Mouse (Mus musculus) cerebral cortex, adult 2 months (tissue): ENCODE measurements around the gene Ece1.

Source experiments
- WGBS: fragments of 180-500 bp; shearing (Covaris S2); methylation state at CpG from one replicate; pipeline ENCODE4 v1.1.7; 2018; 5-methylcytosine and 5-hydroxymethylcytosine counted together

Ece1 gene

DNA sequence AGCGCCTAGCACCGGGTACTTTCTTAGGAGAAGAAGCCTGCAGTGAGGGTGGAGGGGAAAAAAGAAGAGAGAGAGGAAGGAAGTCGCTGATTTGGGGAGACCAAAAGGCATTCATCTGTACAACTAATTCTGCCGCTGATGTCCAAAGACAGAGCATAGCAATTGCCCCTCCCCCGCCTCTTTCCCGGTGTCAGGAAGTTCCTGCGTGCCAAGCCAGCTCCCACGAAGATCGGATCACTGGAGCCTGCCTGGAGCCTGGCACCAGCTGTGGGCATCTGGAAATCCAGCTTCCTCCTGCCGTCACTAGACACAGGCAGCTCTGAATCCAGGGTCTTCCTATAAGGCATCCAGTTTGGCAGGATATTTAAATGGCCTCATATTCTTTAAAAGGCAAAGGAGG, 122.2 kb downstream of the Ece1 start:
- 25% methylated on average over 10 of the region's 10 CpGs for WGBS

- 70% methylated on average over 5 of the region's 5 CpGs for WGBS
Measured at GRCm38 (mm10) chr4:137984746-137985145, 122.7 kb downstream of the Ece1 start.

GRCm38 (mm10) chr4:137989426-137989825, 127.4 kb downstream of the Ece1 start:
- WGBS = 87% methylated on average over 5 of the region's 5 CpGs

- WGBS = 89% methylated on average over 4 of the region's 4 CpGs
Measured at GRCm38 (mm10) chr4:137990433-137990832, 128.4 kb downstream of the Ece1 start.

GRCm38 (mm10) chr4:137991240-137991639, 129.2 kb downstream of the Ece1 start:
- 91% methylated on average over 7 of the region's 7 CpGs for WGBS

DNA sequence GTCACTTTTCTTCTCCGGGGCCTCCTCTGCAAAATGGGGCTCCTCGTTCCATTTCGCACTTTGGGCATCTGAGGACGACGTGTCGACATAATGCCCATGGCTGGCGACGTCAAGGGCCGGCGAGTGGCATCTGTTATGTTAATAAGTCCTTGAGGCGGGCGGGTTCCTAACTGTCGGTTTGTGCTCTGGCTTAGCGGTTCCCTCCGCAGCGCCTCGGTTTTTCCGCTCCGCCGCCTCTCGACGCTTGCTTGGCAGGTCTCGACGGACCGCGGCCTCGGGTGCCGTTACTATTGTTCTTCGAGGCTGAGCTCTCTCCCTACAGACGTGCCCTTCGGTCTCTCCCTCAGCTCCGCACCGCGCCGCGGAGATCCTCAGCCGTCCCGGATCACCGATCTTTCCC, 130.9 kb downstream of the Ece1 start, which contains the start of gene Eif4g3:
Gene Eif4g3 (plus strand): TSS at position 133 of the 400 bp plus-strand sequence.
- 2% methylated on average over 39 of the region's 39 CpGs for WGBS

GRCm38 (mm10) chr4:137993291-137993758, 131.3 kb downstream of the Ece1 start:
- 1% methylated on average over 59 of the region's 59 CpGs for WGBS

DNA sequence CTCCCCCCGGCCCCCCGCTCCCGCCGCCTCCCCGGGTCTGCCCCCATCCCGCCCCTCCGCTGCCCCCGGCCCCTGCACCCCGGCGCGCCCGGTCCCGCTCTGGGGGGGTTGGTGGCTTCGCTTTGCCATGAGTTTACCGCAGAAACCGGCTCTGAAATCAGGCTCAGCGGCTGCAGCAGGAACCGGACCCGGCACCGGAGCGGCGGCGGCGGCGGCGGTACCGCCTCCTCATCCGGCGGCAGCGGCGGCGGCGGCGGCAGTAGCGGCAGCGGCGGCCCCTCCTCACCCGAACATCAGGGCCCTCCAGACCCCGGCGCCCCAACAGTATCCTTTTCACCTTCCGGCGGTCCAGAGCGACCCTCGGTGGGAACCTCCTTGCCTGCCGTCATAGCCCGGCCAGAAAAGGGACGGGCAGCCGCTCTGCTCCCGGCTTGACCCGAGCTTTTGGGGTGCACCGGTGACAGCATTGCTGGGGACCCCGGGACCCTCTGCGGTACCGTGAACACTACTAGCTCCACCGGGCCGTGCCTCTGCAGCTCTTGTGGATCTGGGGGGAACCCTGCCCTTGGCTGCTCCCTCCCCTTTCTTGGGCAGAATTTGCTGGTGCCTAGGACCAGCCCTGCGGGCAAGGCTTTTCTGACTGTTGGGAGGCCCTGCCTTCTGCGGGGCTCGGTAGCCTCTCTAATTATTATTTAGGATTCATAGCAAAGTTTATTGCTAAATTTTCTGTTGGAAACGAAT, 132.0 kb downstream of the Ece1 start:
- WGBS = under 1% methylated on average over 46 of the region's 60 CpGs

- WGBS = 18% methylated on average over 12 of the region's 12 CpGs
Measured at GRCm38 (mm10) chr4:137994562-137995336, 132.7 kb downstream of the Ece1 start.

DNA sequence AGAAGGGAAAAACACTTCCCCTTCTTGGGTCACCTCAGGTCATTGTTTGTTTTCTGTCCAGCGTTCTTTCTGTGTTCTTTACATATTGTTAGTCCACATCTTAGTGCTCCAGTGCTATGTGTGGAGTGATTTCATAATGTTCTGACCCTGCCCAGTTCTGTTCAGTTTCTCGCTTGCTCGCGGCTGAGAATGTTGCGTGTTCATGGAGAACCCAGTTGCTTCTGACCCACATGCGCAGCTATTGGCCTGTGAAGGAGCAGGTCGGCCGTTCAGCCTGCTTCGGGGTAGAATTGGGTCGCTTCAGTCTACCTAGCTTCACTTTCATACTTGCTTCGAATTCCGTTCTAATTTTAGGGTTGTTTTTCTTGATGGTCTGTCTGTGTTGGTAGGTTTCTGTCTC, 133.4 kb downstream of the Ece1 start:
- 21% methylated on average over 12 of the region's 12 CpGs for WGBS

DNA sequence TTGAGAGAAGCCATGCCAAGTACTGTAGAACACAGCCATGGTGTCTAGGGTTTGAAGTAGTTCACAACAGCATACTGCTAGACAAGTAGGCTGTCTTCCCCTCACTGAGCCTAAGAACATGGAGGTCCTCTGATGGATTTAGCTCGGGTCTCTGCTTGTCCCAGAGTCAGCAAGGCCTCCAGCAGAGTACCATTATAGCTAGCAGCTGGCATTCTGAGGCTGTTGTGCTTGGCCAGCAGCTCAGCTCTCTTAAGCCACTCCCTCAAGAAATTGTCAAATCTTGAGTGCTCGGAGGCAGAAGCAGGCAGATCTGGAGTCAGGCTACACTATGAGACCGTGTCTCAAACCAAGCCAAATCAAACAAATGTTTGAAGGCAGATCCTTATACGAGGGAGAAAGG, 136.2 kb downstream of the Ece1 start:
- 39% methylated on average over 4 of the region's 4 CpGs for WGBS

GRCm38 (mm10) chr4:138000682-138001081, 138.6 kb downstream of the Ece1 start:
- 15% methylated on average over 7 of the region's 7 CpGs for WGBS

GRCm38 (mm10) chr4:138003909-138004610, 142.0 kb downstream of the Ece1 start:
- WGBS = 66% methylated on average over 11 of the region's 11 CpGs

DNA sequence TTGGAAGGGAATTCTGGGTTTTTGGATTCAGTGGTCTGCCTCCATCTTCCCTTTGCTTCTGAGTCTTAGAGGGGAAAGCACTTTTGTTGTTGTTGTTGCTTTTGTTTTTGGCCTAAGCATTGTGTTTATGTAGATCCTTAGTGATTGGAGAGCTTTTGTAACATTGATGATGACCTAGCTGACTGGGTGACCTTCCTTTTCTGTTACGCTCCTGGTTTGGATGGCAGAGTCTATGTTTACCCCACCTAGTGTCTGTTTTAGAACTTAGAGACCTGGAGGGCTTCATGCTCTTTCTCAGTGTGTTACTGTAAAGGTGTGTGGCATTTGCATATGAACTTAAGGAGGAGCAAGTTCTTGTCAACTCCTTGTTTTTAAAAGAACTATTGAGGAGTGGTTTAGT, 143.7 kb downstream of the Ece1 start:
- 79% methylated on average over 1 of the region's 1 CpGs for WGBS

DNA sequence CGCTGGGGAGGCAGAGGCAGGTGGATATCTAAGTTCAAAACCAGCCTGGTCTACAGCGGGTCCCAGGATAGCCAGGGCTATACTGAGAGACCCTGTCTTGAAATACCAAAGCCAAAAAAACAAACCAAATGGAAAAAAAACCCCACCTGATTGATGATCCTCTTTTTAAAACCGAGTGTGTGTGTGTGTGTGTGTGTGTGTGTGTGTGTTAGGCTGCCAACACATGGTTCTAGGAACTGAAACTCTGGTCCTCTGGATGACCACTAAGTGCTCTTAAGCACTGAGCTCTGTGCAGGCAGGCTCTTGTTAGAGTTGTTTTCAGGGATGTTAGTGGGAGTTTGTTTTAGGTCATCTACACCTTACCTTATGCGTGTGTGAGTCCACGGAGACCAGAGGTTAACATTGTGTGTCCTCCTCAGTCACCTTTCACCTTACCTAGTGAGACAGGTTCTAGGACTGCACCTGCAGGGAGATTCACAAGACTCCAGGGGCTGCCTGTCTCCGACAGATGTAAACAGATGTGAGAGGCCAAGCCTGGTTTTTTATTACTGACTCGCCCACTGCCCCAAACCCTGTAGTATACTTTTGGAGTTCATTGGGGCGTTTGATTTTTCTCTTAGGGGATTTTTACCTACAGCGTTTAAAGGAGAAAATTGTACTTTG, 145.0 kb downstream of the Ece1 start:
- WGBS = 84% methylated on average over 9 of the region's 9 CpGs

DNA sequence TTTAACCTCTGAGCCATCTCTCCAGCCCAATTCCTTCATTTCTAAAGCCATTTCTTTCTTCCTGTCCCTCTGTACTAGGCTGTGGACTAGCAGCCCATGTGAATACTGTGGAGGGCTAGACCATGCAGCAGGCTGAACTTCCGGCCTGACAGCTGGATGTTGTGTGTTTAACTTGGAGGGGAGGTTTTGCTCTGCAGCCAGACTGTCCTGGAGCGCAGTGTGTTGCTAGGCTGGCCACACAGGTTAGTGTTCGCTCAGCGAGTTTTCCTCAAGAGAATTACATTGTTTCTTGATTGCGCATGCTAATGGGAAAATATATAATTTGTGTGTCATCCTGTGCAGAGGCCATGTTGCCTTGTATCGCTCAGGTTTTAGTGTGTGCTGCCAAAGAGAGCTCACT, 146.6 kb downstream of the Ece1 start:
- 87% methylated on average over 6 of the region's 6 CpGs for WGBS

DNA sequence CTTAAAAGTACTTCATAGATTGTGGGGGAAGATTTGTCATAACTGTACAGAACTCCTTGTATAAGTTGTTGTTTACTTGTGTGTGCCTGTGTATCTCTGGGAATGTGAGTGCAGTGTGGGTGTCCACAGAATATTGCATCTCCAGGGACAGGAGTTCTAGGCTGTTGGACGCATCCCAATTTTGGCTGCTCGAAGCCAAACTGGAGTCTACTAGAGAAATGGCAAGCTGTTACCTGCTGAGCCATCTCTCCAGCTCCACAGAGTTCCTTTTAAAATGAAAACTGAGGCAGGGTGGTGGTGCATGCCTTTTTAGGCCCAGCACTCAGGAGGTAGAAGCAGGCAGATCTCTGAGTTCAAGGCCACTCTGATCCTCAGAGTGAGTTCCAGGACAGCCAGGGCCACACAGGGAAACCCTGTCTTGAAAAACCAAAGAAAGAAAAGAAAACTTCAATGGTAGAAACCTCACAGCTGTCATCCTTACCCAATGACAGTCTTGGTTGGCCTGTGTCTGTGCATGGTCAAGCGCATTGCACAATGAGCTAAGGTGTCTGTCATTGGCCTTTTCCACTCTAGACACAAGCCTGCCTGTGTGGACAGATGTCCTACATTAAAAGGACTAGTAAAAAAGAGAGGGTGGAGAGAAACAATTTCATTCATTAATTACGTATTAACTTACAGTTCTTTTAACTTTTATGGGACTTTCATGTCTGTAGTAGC, 147.9 kb downstream of the Ece1 start:
- WGBS = 66% methylated on average over 4 of the region's 4 CpGs

DNA sequence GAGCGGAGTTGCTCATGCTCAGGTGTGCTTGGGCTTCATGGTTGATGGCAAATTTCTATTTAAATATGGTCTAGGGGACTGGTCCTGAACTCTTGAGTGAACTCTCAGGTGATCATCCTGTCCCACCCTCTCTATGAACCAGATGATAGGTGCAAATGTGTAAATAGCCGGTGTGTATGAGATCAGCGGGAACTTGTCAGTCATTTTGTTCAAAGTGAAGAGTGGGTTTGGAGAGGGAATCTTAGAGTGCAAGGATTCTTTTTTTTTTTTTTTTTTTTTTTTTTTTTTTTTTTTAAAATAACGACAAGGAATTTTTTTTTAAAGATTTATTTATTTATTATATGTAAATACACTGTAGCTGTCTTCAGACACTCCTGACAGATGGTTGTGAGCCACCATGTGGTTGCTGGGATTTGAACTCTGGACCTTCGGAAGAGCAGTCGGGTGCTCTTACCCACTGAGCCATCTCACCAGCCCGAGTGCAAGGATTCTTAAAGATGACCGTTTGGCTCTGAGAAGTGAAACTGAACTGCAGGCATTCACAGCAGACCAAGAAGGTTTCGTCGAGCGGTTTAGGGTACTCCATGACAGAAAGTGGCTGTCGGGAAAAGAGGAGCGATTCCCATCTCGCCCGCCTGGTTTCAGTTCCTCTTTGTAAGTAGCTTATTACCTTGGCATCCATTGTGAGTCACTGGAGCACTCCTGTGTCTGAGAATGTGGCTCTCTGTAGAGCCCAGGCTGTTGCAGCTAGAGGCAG, 151.9 kb downstream of the Ece1 start:
- 80% methylated on average over 15 of the region's 15 CpGs for WGBS
